Mouse (Mus musculus): ENCODE measurements around the gene Glt1d1.
"Not testable (repeated sequence)": the region's sequence is repeated elsewhere in the genome, so short reads cannot be mapped to it uniquely, and the experiment has no call there.

Glt1d1 gene

GRCm38 (mm10) chr5:127696602-127697001, 64.5 kb downstream of the Glt1d1 start:
- DNase-seq (ENCODE audit: low read depth in 2 of 2, low spot score in 2 of 2): no peak

GRCm38 (mm10) chr5:127698525-127698924, 66.5 kb downstream of the Glt1d1 start:
- no peak for DNase-seq (ENCODE audit: low read depth in 2 of 2, low spot score in 2 of 2)

- DNase-seq (ENCODE audit: low read depth in 2 of 2, low spot score in 2 of 2): no peak
These were observed 67.6 kb downstream of the Glt1d1 start for GRCm38 (mm10) chr5:127699679-127700078.

- no peak for DNase-seq (ENCODE audit: low read depth in 2 of 2, low spot score in 2 of 2)
These were observed 68.1 kb downstream of the Glt1d1 start for GRCm38 (mm10) chr5:127700156-127700555.

- DNase-seq (ENCODE audit: low read depth in 2 of 2, low spot score in 2 of 2): no peak
These were observed 71.6 kb downstream of the Glt1d1 start for GRCm38 (mm10) chr5:127703609-127704180.

GRCm38 (mm10) chr5:127705225-127705624, 73.2 kb downstream of the Glt1d1 start:
- no peak for DNase-seq (ENCODE audit: low read depth in 2 of 2, low spot score in 2 of 2)

- DNase-seq (ENCODE audit: low read depth in 2 of 2, low spot score in 2 of 2): no peak
These were observed 73.9 kb downstream of the Glt1d1 start for GRCm38 (mm10) chr5:127705976-127706375.

- no peak for DNase-seq (ENCODE audit: low read depth in 2 of 2, low spot score in 2 of 2)
These were observed 76.1 kb downstream of the Glt1d1 start for GRCm38 (mm10) chr5:127708143-127708542.

- no peak for DNase-seq (ENCODE audit: low read depth in 2 of 2, low spot score in 2 of 2)
These were observed 83.0 kb downstream of the Glt1d1 start for GRCm38 (mm10) chr5:127714783-127715704.

GRCm38 (mm10) chr5:127720591-127721379, 88.7 kb downstream of the Glt1d1 start:
- DNase-seq (ENCODE audit: low read depth in 2 of 2, low spot score in 2 of 2): no peak

- not testable (repeated sequence) for DNase-seq (ENCODE audit: low read depth in 2 of 2, low spot score in 2 of 2)
These were observed 90.1 kb downstream of the Glt1d1 start for GRCm38 (mm10) chr5:127722171-127722570.

- no peak for DNase-seq (ENCODE audit: low read depth in 2 of 2, low spot score in 2 of 2)
These were observed 98.3 kb downstream of the Glt1d1 start for GRCm38 (mm10) chr5:127730351-127730750.

GRCm38 (mm10) chr5:127741331-127741730, 109.3 kb downstream of the Glt1d1 start:
- DNase-seq (ENCODE audit: low read depth in 2 of 2, low spot score in 2 of 2): no peak

- not testable (repeated sequence) for DNase-seq (ENCODE audit: low read depth in 2 of 2, low spot score in 2 of 2)
These were observed 117.5 kb downstream of the Glt1d1 start for GRCm38 (mm10) chr5:127749540-127749939.

- DNase-seq (ENCODE audit: low read depth in 2 of 2, low spot score in 2 of 2): no peak
These were observed 119.4 kb downstream of the Glt1d1 start for GRCm38 (mm10) chr5:127751262-127751975.

- DNase-seq (ENCODE audit: low read depth in 2 of 2, low spot score in 2 of 2): no peak
These were observed 123.5 kb downstream of the Glt1d1 start for GRCm38 (mm10) chr5:127755594-127755993.

GRCm38 (mm10) chr5:127756011-127756410, 123.9 kb downstream of the Glt1d1 start:
- DNase-seq (ENCODE audit: low read depth in 2 of 2, low spot score in 2 of 2): no peak

GRCm38 (mm10) chr5:127756671-127757423, 124.8 kb downstream of the Glt1d1 start:
- no peak for DNase-seq (ENCODE audit: low read depth in 2 of 2, low spot score in 2 of 2)

- DNase-seq (ENCODE audit: low read depth in 2 of 2, low spot score in 2 of 2): no peak
These were observed 126.5 kb downstream of the Glt1d1 start for GRCm38 (mm10) chr5:127758576-127758975.
